Mouse (Mus musculus) NIH3T3 (cell line): ENCODE measurements at regions not wholly inside any gene's neighbourhood (a gene's known extent, or its start where the extent isn't known, plus 50 kb on each side); places are given as distances from the start of the nearest gene placed in this dataset.

Experiments
- DNase-seq: peaks from one replicate; pipeline ENCODE4 v3.0.0-alpha.2; 2012; ENCODE audit warnings: low read depth

DNA sequence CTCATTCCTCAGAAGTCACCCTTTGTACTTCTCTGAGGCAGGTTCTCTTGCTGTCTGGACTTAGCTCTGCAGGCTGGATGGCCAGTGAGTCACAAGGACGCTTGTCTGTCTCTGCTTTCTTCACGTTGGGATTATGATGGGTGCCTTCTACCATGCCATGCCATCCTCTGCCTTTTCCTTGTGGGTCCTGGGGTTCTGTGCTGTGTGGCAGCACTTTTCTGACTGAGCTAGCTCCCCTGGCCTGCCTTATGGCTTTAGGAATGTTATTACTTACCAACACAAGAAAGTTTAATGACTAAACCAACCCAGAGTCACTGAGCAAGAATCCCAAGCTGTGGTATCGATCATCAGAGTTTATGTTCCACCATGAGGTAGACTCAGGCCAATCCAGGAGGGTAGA lies 280.7 kb downstream of the Gm49356 start:
- no peak for DNase-seq

DNA sequence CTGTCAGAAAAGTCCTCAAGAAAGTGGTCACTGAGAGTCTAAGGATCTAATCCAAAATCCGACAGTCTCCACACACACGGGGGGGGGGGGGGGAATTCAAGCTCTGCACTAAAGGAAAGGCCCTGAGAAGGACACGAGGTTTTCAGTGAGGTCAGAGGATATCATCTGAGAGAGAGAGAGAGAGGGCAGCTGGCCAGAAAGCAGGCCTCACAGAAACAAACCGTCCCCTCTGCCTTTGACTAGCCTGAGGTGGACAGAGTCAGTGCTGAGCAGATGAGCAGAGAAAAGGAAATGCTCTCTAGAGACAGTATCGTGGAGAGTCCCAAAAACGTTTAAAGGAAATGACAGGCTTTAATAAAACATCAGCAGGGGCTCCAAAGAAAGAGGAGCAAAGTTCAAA lies 282.0 kb downstream of the Gm49356 start:
- no peak for DNase-seq

DNA sequence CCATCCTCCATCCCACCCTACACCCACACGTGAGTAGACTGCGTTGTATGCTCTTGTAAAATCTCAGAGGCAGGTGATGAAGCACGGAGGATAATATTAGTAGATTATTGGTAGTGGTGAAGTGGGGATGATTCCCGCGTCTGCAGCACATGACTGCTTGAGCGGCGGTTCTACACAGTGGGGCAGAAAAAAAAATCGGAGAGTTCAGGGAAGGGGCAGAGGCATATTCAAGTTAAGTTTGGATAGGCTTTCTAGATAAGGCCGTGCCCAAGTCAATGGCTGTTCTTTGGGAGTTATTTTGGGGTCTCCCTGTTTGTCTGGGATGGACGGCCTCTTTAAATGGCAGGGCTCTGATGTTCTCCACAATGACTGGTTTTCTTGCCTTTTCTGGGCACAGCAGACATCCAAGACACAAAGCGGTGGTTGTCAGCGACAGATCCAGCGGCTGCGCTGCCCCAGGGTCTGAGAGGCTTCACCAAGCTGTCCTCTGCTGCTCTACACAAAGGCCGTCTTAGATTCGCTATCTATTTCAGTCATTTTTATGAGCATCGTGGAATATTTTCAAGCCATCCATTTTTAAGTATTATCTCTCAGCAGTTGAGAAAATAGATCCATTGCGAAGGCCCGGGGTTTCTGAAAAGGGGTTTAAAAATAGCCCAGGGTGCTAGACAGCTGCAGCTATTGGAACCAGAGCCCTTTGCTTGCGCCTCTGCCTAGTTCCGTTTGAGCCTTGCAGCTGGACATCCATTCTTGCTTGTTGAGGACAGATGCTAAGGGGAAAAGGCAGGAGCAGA lies 284.6 kb downstream of the Gm49356 start:
- no peak for DNase-seq

DNA sequence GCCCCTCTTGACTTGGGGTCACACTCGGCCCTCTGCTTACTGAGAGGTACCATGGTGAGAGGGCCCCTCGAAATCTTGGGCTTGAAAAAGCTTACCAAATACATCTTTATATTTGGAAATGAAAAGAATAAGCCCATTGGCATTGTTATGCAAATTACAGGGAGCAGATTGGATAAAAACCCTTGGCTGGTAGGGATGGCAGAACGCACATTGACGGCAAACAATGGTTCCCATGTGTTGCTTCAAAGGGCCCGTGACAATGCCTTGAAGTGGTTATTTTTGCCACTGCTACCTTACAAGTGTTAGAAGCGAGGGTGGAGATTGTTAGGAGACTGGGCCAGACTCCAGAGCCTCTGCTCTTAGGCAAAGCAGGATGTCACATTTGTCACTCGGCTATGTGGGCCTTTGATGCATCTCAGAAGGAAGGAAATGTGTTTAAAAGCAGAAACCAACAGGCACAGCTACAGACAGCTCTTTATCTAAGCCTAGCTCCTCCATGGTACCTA lies 285.2 kb downstream of the Gm49356 start:
- DNase-seq = no peak

DNA sequence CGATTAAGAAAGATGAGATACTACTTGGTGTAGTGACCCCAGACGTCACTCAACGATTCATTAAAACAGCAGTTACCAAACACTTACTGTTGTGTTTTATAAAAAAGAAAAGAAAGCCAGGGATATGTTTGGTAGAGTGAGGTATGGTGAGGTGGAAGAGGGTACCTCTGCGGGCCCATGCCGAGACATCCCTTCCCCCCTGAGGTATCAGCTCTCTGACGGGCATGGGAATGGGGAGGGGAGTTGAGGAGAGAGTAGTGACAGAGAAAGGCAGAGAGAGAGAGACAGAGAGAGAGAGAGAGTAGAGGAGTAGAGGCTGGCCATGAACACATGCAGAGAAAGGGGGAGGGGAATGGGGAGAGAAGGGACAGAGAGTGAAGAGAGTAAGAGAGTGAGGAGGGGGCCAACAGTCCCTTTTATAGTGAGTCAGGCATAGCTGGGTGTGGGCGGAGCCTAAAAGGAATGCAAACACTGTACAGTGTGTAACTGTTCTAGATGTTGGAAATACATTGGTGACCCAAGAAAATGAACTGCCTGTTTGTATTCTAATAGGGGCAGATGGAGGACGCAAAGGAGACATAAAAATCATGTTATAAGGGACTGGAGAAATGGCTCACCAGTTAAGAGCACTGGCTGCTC lies 285.9 kb downstream of the Gm49356 start:
- no peak for DNase-seq

DNA sequence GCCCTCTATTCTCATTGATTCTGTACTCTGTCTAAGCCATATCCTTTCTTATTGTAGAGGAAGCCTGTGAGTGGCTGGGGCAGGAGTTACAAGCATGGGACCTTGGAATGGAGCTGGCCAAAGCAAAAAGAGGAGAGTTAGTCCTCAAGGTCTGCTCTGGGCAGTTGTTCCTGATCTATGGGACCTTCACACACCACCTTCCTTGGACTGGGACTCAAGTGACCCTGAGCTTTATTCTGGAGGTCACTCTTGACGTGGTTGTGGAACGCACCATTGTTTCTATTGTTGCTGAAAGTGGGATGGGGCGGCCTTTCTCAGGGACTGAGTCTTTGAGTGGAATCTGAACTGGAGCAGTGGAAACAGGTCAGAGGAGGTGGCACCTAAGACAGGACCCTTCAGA lies 291.0 kb downstream of the Gm49356 start:
- no peak for DNase-seq

DNA sequence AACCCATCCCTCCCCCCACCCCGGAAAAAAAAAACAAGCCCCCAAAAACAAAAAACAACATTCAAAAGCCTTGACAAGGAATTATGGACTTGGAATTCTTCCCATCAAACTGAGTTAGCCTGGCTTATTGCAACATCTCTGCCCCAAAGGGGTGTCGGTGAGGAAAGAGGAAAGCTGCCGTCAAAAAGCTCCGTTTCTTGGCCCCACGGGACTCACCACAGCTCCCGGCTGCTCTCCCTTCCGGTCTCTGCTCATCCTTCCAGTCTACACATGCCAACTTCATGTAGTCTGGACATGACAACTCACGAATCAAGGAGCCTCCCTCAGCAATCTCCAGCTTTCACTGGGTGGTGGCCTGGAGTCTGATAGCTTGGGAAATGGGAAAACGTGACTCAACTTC lies 295.4 kb downstream of the Gm49356 start:
- peak; percentile 64 for DNase-seq

DNA sequence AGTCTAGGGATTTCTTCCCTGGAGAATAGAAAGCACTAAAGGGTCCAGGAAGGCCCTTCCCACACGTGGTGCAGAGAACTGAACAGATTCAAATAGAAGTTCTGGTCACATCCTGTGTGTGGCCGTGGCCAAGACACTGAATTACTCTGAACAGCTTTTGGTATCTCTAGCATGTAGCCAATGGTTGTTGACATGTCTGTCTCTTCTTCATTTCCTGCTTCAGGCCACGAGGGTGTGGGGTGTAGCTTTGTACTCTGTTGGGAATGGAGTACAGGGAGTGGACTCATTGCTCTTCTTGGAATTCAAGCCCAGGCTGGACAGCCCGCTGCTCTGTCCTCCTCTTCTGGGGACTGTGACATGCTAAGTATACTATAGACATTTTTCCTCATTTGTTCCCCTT lies 298.5 kb downstream of the Gm49356 start:
- no peak for DNase-seq

DNA sequence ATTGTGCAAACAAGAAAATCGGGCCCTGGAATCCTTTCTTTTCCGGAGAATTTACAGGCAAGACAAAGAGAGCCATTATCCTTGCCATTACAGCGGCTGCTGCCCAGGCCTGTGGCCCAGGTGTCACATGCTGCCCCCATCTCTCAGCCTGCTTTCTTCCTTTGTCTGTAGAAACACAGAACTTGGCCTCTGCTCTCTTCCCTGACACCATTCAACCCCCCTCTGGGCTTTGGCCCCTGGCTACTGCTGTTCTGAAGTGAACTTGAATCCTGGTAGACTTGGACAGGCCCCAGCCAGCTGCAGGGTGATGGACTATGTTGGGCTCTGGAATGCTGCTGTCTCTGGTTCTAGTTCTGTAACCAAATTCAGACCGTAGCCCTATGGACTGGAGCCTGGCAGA lies 299.3 kb downstream of the Gm49356 start:
- DNase-seq = peak; percentile 32

DNA sequence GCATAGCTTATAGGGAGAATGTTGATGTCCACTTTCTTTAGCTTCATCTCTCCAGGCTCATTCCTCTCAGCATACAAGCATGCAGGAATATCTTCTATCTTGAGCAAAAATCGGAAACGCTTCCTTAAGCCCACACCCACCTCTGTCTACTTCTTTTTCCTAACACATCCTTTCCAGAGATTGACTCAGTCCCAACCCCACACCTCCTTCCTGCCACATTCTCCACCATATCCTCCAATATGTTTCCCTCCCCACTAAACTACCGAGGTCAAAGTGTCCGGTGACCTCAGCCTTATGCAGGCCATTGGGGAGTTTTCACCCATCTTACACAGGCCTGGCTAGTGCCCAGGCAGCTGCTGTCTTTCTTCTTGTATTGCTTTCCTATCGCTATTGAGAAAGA lies 301.4 kb downstream of the Gm49356 start:
- DNase-seq = no peak

DNA sequence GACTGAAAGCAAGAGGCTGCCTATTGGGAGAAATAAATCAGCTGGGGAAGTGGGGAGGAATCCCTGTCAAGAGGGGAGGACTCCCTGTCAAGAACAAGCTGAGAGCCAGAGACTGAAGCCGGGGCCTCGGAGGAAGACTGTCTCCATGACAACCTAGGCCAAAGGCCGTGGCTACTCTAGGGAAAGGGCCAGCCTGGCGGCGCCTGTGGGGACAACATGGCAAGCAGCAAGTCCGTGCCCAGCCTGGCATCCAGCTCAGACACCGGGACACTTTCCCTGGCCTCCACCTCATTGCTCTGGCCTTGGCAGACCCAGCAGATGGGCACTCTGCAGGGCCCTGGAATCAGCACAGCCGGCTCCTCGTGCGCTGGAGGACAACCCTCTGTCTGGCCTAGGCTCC lies 305.3 kb downstream of the Gm49356 start:
- DNase-seq = no peak

DNA sequence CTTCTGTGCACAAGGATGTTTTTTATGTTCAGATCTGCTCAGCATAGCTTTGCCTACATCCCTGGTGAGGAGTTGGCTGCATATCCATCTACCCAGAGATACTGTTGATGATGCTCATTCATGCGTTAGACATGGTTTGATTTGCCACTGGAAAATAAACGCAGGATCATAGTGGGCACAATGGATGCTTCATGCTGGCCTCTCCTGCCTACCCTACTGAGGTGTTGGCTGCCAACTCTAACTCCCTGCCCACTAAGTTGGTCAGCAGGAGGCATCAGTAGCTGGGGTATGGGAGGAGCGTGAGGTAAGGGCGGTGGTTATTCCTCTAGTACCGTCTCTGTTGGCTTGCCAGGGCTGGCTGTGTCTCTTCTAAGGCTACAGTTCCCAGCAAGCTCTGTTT lies 307.3 kb downstream of the Gm49356 start:
- no peak for DNase-seq

DNA sequence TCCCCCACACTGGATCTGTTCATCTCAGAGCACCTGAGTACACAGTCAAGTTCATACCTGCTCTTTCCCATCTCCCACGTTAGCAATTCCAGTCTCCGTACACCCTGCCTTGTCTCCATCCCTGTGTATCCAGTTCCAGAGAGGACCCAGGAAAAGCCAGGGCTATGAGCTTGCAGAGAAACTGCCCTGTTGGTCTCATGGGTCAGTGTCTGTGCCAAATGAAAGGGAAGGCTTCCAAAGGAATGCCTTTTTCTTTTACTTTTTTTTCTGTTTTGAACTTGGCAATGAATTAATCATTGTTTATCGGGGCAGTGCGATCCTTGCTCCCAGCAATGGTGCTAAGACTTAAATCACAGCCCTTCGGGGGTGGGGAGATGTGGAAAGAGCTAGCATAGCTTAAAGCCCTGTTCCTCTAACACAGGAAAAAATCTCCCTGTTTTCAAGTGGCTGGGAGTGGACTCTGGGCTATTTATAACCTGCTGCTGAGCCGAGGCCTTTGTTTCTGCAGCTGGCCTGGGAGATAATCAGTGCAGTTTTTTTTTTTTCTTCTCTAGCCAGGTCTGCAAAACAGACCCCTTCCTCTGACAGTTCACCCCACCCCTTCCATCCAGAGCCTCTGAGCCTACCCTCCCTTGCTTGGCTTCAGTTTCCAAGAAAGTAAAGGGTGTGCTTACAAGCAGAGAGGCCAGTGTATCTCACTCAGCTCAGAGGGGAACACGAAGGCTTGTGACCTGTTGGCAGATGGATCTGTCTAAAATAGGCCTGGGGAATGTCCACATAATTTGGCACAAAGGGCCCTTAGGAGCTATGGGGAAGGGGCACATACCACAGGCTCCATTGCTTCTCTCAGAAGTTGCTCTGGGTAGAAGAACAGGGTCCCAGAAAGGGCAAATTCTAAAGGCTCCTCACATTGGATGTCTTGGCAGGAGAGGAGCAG lies 308.6 kb downstream of the Gm49356 start:
- peak; percentile 81 for DNase-seq

DNA sequence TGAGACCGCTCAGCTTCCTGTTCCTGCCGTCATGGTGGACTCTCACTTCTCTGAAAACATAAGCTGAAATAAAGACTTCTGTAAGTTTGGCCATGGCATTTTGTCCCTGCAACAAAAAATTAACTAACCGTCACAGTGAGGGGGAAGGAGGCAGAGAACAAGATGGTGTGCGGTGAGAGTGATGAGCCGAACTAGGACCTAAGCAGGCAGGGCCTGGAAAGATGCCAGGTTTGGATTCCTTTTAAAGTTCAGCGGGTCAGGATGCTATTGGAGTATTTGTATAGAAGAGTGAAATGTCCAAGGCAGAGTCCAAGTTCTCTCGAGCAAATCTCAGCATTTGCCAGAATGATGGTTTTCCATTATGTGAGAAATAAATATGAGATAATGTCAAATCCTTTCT lies 312.3 kb downstream of the Gm49356 start:
- DNase-seq = peak; percentile 19

DNA sequence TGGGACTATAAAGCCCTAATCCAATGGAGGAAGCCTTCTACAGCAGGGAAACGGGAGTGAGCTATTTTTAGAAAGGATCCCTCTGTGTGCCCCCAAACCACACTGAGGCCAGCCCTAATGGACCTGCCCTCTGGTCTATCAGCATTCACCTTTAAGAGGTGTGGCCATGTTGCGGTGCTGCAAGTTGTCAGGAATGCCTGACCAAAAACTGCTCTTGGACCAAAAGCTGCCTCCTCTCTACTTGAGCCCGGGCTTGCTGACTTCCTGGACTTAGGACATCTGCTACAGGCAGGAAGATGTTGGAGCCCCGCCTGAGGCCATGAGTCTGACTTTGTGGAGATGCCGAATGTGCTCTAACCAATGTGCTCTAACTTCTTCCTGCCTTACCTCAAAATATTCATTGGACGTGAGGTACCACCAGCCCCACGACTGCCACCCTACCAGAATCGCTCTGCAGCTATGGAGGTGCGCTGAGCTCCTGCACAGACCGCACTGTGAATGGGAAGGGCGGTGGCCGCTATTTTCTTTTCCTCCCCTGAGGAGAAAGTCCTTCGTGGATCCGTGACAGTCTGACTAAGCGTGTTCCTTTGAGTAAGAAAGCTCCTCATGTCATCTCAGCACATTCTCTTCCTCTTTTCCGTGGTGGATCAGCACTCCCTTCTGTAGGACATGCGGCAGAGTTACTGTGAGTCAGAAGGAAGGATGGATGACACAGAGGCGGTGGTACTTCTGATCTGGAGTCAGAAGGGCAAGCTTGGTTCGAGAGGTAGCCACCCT lies 313.0 kb downstream of the Gm49356 start:
- DNase-seq = no peak

DNA sequence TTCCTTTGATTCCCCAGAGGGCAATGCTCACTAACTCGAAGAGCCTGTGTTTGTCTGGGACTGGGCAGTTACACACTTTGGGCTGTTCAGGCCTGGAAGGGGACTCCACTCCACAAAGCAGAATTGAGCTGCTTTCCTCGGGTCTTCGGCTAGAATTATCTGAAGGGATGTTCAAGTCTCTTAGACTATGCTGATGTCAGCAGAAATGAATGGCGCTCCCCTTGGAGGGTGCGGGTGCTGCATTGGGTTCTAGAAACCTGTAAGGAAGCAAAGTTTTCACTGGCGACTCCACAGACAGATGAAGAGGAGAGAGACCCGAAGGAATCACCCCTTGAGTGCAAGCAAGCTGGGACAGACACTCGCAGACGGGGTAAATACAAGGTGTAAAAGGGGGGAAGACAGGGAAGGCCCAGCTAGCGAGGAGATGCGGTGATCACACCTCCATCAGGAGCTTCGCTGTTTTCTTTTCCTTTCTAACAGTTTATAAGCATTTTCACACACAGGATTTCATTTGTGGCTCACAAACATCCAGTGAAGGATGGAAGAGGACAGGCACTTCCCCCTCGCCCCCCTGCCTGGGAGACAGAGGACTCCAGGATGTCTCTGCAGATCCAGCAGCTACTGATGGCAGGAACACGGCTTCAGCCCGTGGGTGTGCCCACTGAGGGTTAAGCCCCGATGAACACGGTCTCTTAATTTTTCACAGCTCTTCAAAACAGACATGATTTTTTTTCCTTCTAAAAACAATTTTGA lies 314.2 kb downstream of the Gm49356 start:
- DNase-seq = no peak

DNA sequence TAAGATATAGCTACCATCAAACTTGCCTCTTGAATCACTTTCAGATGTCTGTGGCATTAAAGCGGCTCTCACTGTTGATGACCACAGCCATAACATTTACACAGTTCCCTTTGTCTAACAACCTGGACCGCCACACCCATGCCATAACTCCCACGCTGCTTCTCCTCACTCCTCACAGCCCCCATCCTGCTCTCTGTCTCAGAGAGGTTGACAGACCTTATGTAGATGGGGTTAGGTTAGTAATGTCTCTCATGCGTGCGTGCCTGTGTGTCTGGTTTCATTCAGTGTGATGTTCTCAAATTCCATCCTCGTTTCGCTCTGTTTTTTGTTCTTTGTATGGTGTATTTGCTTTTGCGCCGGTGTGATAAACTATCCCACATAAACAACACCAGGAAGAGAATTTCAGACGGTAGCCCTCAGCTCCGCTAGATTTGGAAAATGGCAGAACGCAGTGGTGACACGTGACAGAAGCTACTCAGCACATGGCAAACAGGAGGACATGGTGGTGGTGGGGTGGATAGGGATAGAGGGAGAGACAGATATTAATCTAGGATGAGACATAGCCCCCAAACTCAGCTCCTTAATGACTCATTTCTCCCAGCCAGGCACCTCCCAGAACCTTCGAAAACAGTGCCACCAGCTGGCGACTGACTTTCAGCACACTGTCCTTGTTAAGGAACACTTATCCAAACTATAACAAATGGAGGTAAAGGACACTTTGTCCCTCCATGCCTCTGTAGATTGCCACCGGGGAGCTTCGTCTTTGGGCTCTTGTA lies 314.9 kb downstream of the Gm49356 start:
- DNase-seq = peak; percentile 31

DNA sequence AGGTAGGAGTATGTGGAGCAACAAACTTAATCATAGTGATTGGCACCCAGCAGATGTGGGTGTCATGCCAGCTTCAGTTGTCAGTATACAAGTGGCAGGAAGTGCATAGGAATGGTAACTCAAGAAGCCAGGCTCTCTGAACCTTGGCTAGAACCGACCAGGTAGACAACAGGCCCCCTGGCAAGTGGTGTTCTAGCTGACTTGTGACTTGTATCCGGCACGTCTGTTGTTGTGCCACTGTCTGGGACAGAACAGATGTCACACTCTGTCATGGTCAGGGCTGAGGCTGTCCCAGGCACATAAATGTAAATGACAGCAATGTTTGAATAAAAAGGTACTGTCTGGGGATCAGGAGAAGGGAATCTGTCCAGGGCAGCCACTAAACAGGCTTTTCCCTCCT lies 316.0 kb downstream of the Gm49356 start:
- no peak for DNase-seq

DNA sequence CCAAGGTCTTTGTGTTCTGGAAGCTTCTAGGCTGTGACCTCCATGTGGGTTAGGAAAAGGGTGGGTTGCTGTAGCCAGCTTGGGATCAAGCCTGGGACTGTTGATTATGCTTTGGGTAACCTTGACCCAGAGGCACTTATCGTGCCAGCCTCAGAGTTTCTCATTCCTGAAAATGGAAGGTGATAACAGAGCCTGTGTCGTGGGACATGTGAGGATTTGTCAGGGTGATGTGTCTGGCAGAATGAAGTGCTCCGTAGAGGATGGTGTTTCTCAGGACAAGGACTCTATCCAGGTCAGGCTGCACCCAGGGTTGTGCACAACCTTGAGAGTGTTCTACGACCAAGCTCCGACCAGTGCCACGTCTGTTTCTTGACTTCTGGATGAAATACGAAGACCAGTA lies 316.4 kb downstream of the Gm49356 start:
- no peak for DNase-seq

DNA sequence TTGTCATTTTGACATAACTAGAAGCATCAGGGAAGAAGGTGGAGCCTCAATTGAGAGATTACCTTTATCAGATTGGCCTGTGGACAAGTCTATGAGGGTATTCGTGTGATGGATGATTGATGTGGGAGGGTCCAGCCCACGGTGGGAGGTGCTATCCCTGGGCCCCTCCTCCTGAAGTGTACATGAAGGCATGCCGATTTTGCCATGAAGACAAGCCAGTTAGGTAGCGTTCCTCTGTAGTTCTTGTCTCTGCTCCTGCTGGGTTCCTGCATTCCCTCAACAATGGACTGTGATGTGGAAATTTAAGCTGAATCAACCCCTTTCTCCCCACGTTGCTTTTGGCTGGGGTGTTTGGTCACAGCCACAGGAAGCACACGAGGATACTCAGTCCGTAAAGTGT lies 317.5 kb downstream of the Gm49356 start:
- DNase-seq = no peak
